In genomic region chr17:28040620-28041019, GRCm38 (mm10) we compare ENCODE assay signal across 9 mouse cellular contexts. TPM values are rescaled to one million over a fixed set of nuclear protein-coding genes. Genes with fewer than 3 reads are reported as not detected.
DNase-seq lines count a peak whose midpoint lies in the region; ATAC-seq and TF ChIP-seq lines count a peak whose summit lies in the region.
"Had no signal": no experiment of that assay in that cellular context is flagged by ENCODE, and none has a peak within 500 bp of the region (broad histone marks: within the 10 kb centered on the region; RNA-seq: fewer than 3 reads in every experiment).

No protein-coding gene starts in this region.

- H3K4me3 ChIP-seq in layer of hippocampus, adult 2 months: 0 out of 2 replicates have a peak overlapping the region, but pooled peaks have one; percentile 1
- H3K4me3 ChIP-seq in embryonic facial prominence, embryonic 11.5 days (ENCODE audit: low read depth, low read length): no peak overlapping the region
- H3K4me3 ChIP-seq in hindbrain, postnatal 0 days (ENCODE audit: low read length): peak overlapping the region; percentile 27
- H3K4me3 ChIP-seq in neural tube, embryonic 14.5 days (ENCODE audit: low read depth, low read length): peak overlapping the region; percentile 25
- H3K4me3 ChIP-seq in liver, embryonic 12.5 days: no peak overlapping the region
- no peak overlapping the region for H3K4me3 ChIP-seq in thymus, adult 2 months (ENCODE audit: control insufficient read depth, insufficient read depth, low read length)

- peak overlapping the region; percentile 77 for H3K27ac ChIP-seq in layer of hippocampus, adult 2 months
- H3K27ac ChIP-seq in embryonic facial prominence, embryonic 11.5 days (replicated peaks; ENCODE audit: low read depth, low read length): 0 out of 2 replicates have a peak overlapping the region, but pooled peaks have one; percentile 2
- H3K27ac ChIP-seq in hindbrain, postnatal 0 days: peak overlapping the region; percentile 76
- H3K27ac ChIP-seq in neural tube, embryonic 14.5 days (ENCODE audit: low read depth, low read length): peak overlapping the region; percentile 83
- no peak overlapping the region for H3K27ac ChIP-seq in liver, embryonic 12.5 days
- no peak overlapping the region for H3K27ac ChIP-seq in thymus, adult 2 months (ENCODE audit: control insufficient read depth, insufficient read depth, low read length)

- no peak for TF ChIP-seq CTCF in layer of hippocampus, adult 2 months (conservative IDR thresholded peaks at IDR 0.05)
- no peak for TF ChIP-seq CTCF in hindbrain, postnatal 0 days (IDR thresholded peaks at IDR 0.05; ENCODE audit: low read depth)
- TF ChIP-seq CTCF in thymus, adult 2 months (IDR thresholded peaks at IDR 0.05; ENCODE audit: borderline replicate concordance, control insufficient read depth, extremely low read depth, insufficient read depth, low read length, poor library complexity): no peak

- peak; percentile 61 for ATAC-seq in embryonic facial prominence, embryonic 11.5 days (replicated peaks; ENCODE audit: insufficient number of reproducible peaks, low FRiP score, low TSS enrichment, low read depth)
- peak; percentile 35; the same call in 1 of the 2 replicates for ATAC-seq in hindbrain, postnatal 0 days
- ATAC-seq in neural tube, embryonic 14.5 days (ENCODE audit: low read depth): peak; percentile 58; the same call in 1 of the 2 replicates
- ATAC-seq in liver, embryonic 12.5 days: no peak

- peaks cover 6% of the 10 kb centered on the region for H3K4me1 ChIP-seq in embryonic facial prominence, embryonic 11.5 days (ENCODE audit: control insufficient read depth, insufficient read depth, low read length)
- peaks cover 33% of the 10 kb centered on the region for H3K4me1 ChIP-seq in hindbrain, postnatal 0 days (ENCODE audit: insufficient read depth, low read length)
- H3K4me1 ChIP-seq in neural tube, embryonic 14.5 days (ENCODE audit: control insufficient read depth, insufficient read depth, low read length): peaks cover 45% of the 10 kb centered on the region
- no peaks in the 10 kb centered on the region for H3K4me1 ChIP-seq in liver, embryonic 12.5 days
- no peaks in the 10 kb centered on the region for H3K4me1 ChIP-seq in thymus, adult 2 months (replicated peaks; ENCODE audit: control insufficient read depth, insufficient read depth, low read length)

- H3K4me2 ChIP-seq in embryonic facial prominence, embryonic 11.5 days (ENCODE audit: low read depth, low read length): peak overlapping the region; percentile 1
- H3K4me2 ChIP-seq in hindbrain, postnatal 0 days (ENCODE audit: low read depth, low read length): peak overlapping the region; percentile 54
- H3K4me2 ChIP-seq in neural tube, embryonic 14.5 days (ENCODE audit: low read depth, low read length): peak overlapping the region; percentile 52
- H3K4me2 ChIP-seq in liver, embryonic 12.5 days: no peak overlapping the region

- TF ChIP-seq POLR2A in thymus, adult 2 months (IDR thresholded peaks at IDR 0.05; ENCODE audit: control insufficient read depth, extremely low read depth, insufficient read depth, low read length, poor library complexity): no peak

- H3K27me3 ChIP-seq in embryonic facial prominence, embryonic 11.5 days (ENCODE audit: control insufficient read depth, insufficient read depth, low read length): no peaks in the 10 kb centered on the region
- H3K27me3 ChIP-seq in hindbrain, postnatal 0 days (ENCODE audit: insufficient read depth, low read length): no peaks in the 10 kb centered on the region
- no peaks in the 10 kb centered on the region for H3K27me3 ChIP-seq in neural tube, embryonic 14.5 days (ENCODE audit: control insufficient read depth, insufficient read depth, low read length)
- H3K27me3 ChIP-seq in liver, embryonic 12.5 days (replicated peaks): no peaks in the 10 kb centered on the region
- H3K27me3 ChIP-seq in thymus, adult 2 months (ENCODE audit: control insufficient read depth, insufficient read depth, low read length): no peaks in the 10 kb centered on the region

- no peaks in the 10 kb centered on the region for H3K9me3 ChIP-seq in embryonic facial prominence, embryonic 11.5 days (replicated peaks; ENCODE audit: control insufficient read depth, low read length)
- no peaks in the 10 kb centered on the region for H3K9me3 ChIP-seq in hindbrain, postnatal 0 days (ENCODE audit: low read length)
- no peaks in the 10 kb centered on the region for H3K9me3 ChIP-seq in neural tube, embryonic 14.5 days (ENCODE audit: control insufficient read depth, low read length)
- no peaks in the 10 kb centered on the region for H3K9me3 ChIP-seq in liver, embryonic 12.5 days (replicated peaks)

- WGBS in embryonic facial prominence, embryonic 11.5 days: 29% methylated on average over 16 of the region's 16 CpGs
- WGBS in hindbrain, postnatal 0 days: 7% methylated on average over 16 of the region's 16 CpGs
- WGBS in neural tube, embryonic 14.5 days: 11% methylated on average over 15 of the region's 16 CpGs
- 77% methylated on average over 16 of the region's 16 CpGs for WGBS in liver, embryonic 12.5 days (ENCODE audit: insufficient replicate concordance)
- WGBS in thymus, adult 2 months: 91% methylated on average over 16 of the region's 16 CpGs

- DNase-seq in layer of hippocampus, adult 2 months (ENCODE audit: low spot score in 2 of 2): no peak
- DNase-seq in layer of hippocampus, postnatal 14 days (ENCODE audit: low spot score in 2 of 2): no peak
- peak; percentile 53 for DNase-seq in embryonic facial prominence, embryonic 11.5 days (ENCODE audit: low spot score)
- DNase-seq in hindbrain, postnatal 0 days (ENCODE audit: low spot score): peak; percentile 75
- no peak for DNase-seq in urinary bladder, postnatal 25 days (ENCODE audit: low spot score)
- DNase-seq in thymus, adult 2 months: no peak

- peak overlapping the region; percentile 39 for H3K9ac ChIP-seq in embryonic facial prominence, embryonic 11.5 days (replicated peaks; ENCODE audit: low read length)
- peak overlapping the region; percentile 55 for H3K9ac ChIP-seq in hindbrain, postnatal 0 days (replicated peaks; ENCODE audit: low read length)
- H3K9ac ChIP-seq in neural tube, embryonic 14.5 days (replicated peaks; ENCODE audit: low read depth, low read length): peak overlapping the region; percentile 60
- no peak overlapping the region for H3K9ac ChIP-seq in liver, embryonic 12.5 days

- H3K36me3 ChIP-seq in embryonic facial prominence, embryonic 11.5 days (replicated peaks; ENCODE audit: control insufficient read depth, insufficient read depth, low read depth, low read length): no peaks in the 10 kb centered on the region
- peaks cover 5% of the 10 kb centered on the region; the same call in 1 of the 2 replicates for H3K36me3 ChIP-seq in hindbrain, postnatal 0 days (ENCODE audit: insufficient read depth, low read length)
- no peaks in the 10 kb centered on the region for H3K36me3 ChIP-seq in neural tube, embryonic 14.5 days (ENCODE audit: control insufficient read depth, insufficient read depth, low read length)
- H3K36me3 ChIP-seq in liver, embryonic 12.5 days: peaks cover 49% of the 10 kb centered on the region
- H3K36me3 ChIP-seq in thymus, adult 2 months (ENCODE audit: control insufficient read depth, insufficient read depth, low read length): peaks cover 11% of the 10 kb centered on the region; the same call in 1 of the 2 replicates

RNA-seq across cellular contexts. Expression of gene Tcp11, which starts 39.8 kb away (rescaled TPM):
- total RNA-seq in layer of hippocampus, adult 2 months (2021): under 1 TPM; 0.74 to 0.84 TPM
- 1 to 10 TPM in 1 of 2 experiments, under 1 TPM in 1; 0.86 to 1.3 TPM for total RNA-seq in layer of hippocampus, postnatal 14 days (2021)
- 1.1 and 1.3 TPM in 2 replicates for polyA plus RNA-seq in embryonic facial prominence, embryonic 11.5 days (2014; fragmentation: Nextera tagmentation; extraction: Ambion mirVana)
- 2.9 and 3.6 TPM in 2 replicates for total RNA-seq in hindbrain, postnatal 0 days (2014; rRNA removed)
- polyA plus RNA-seq in hindbrain, postnatal 0 days (2015; fragmentation: Nextera tagmentation; extraction: Ambion mirVana): 1.9 and 2.0 TPM in 2 replicates
- 0.79 and 1.7 TPM in 2 replicates for polyA plus RNA-seq in neural tube, embryonic 14.5 days (2014; fragmentation: Nextera tagmentation; extraction: Ambion mirVana)
- polyA plus RNA-seq in liver, embryonic 12.5 days (2016; fragmentation: Nextera tagmentation; extraction: Ambion mirVana): 0.44 and 0.53 TPM in 2 replicates
- polyA plus RNA-seq in thymus, adult 2 months (2012; rRNA removed): 3.3 and 5.0 TPM in 2 replicates
- total RNA-seq: gastrocnemius, adult 18-20 months had no signal

Comparison
In these comparisons a context has a peak if more than half of its experiments do, and no peak if none do; other contexts are left out.
1. DNase-seq: peak in embryonic facial prominence, embryonic 11.5 days (single experiment) and hindbrain, postnatal 0 days (single experiment); none in layer of hippocampus, adult 2 months (0 of 2), layer of hippocampus, postnatal 14 days (0 of 2), urinary bladder, postnatal 25 days (single experiment) and thymus, adult 2 months (single experiment).
2. H3K27ac ChIP-seq: peak in layer of hippocampus, adult 2 months (single experiment), embryonic facial prominence, embryonic 11.5 days (single experiment), hindbrain, postnatal 0 days (single experiment) and neural tube, embryonic 14.5 days (single experiment); none in liver, embryonic 12.5 days (single experiment) and thymus, adult 2 months (single experiment).
3. H3K4me3 ChIP-seq: peak in layer of hippocampus, adult 2 months (single experiment), hindbrain, postnatal 0 days (single experiment) and neural tube, embryonic 14.5 days (single experiment); none in embryonic facial prominence, embryonic 11.5 days (single experiment), liver, embryonic 12.5 days (single experiment) and thymus, adult 2 months (single experiment).